Mouse (Mus musculus) spleen, postnatal 4 days (tissue): ENCODE measurements around the gene Gm20765.
"Not testable (repeated sequence)": the region's sequence is repeated elsewhere in the genome, so short reads cannot be mapped to it uniquely, and the experiment has no call there.

Experiments used
- DNase-seq, 2 experiments: peaks; one replicate each; pipeline ENCODE4 v3.0.0; 2022; ENCODE audit warnings: low spot score in 2 of 2

Gm20765 gene

GRCm38 (mm10) chr10:104185233-104185632, at the start of gene Gm20765:
Gm20765 (plus strand) TSS chr10:104185533.
- not testable (repeated sequence) for DNase-seq

GRCm38 (mm10) chr10:104142687-104143086, 42.6 kb upstream of the Gm20765 start, which contains the start of gene Gm21293:
Gm21293 (plus strand) TSS chr10:104142987.
- not testable (repeated sequence) for DNase-seq

- not testable (repeated sequence) for DNase-seq
Observed at GRCm38 (mm10) chr10:104151197-104151596, 34.1 kb upstream of the Gm20765 start, which contains the start of gene Gm6763. Gm6763 (plus strand) TSS chr10:104151497.

GRCm38 (mm10) chr10:104159706-104160105, 25.6 kb upstream of the Gm20765 start, which contains the start of gene Gm8764:
Gm8764 (plus strand) TSS chr10:104160006.
- not testable (repeated sequence) for DNase-seq

- not testable (repeated sequence) for DNase-seq
Observed at GRCm38 (mm10) chr10:104168215-104168614, 17.1 kb upstream of the Gm20765 start, which contains the start of gene Gm21304. Gm21304 (plus strand) TSS chr10:104168515.

GRCm38 (mm10) chr10:104176724-104177123, 8.6 kb upstream of the Gm20765 start, which contains the start of gene Gm21312:
Gm21312 (plus strand) TSS chr10:104177024.
- DNase-seq: not testable (repeated sequence)

GRCm38 (mm10) chr10:104193742-104194141, 8.4 kb downstream of the Gm20765 start, which contains the start of gene Gm4340:
Gm4340 (plus strand) TSS chr10:104194042.
- DNase-seq: not testable (repeated sequence)

GRCm38 (mm10) chr10:104209655-104210054, 24.3 kb downstream of the Gm20765 start:
- DNase-seq: no peak

GRCm38 (mm10) chr10:104210268-104210990, 25.1 kb downstream of the Gm20765 start:
- no peak for DNase-seq

- no peak for DNase-seq
Observed at GRCm38 (mm10) chr10:104214527-104214926, 29.2 kb downstream of the Gm20765 start.

- DNase-seq: no peak
Observed at GRCm38 (mm10) chr10:104220303-104221021, 35.1 kb downstream of the Gm20765 start.
